Mouse (Mus musculus) stomach, embryonic 14.5 days (tissue): ENCODE data around the gene Gbgt1. TPM values are rescaled to one million over a fixed set of nuclear protein-coding genes. Genes with fewer than 3 reads are reported as not detected.
A peak's percentile ranks its signal among the peaks of the same experiment; 100 is the strongest.
"Not testable (repeated sequence)": the region's sequence is repeated elsewhere in the genome, so short reads cannot be mapped to it uniquely, and the experiment has no call there.

Experiments used
- ATAC-seq: fragments of 200-750 bp; cut with Nextera tagmentation; 2 replicates; pipeline ENCODE4 v1.8.0; 2017; ENCODE audit warnings: low read depth, moderate TSS enrichment; ENCODE audit not compliant: insufficient number of reproducible peaks, insufficient read depth, low FRiP score
- H3K27ac ChIP-seq: fragments of 300-500 bp; sonication (generic); 2 replicates; pipeline ENCODE4 v1.5.1; 2014; ENCODE audit warnings: mild to moderate bottlenecking, low read length, moderate library complexity, mixed read lengths
- H3K27me3 ChIP-seq: fragments of 300-500 bp; sonication (generic); 2 replicates; pipeline ENCODE4 v1.6.1; 2014; ENCODE audit warnings: low read length, control low read depth, mixed read lengths; ENCODE audit not compliant: control insufficient read depth, insufficient read depth
- H3K36me3 ChIP-seq: fragments of 300-500 bp; sonication (generic); 2 replicates; pipeline ENCODE4 v1.6.1; 2014; ENCODE audit warnings: mild to moderate bottlenecking, control low read depth, low read length, moderate library complexity, mixed read lengths; ENCODE audit not compliant: control insufficient read depth, insufficient read depth
- H3K4me1 ChIP-seq: fragments of 300-500 bp; sonication (generic); 2 replicates; pipeline ENCODE4 v1.6.1; 2014; ENCODE audit warnings: low read length, control low read depth, mixed read lengths; ENCODE audit not compliant: control insufficient read depth, insufficient read depth
- H3K4me2 ChIP-seq: fragments of 300-500 bp; sonication (generic); replicated peaks from 2 replicates; pipeline ENCODE4 v1.6.1; 2014; ENCODE audit warnings: low read depth, low read length, control low read depth
- H3K4me3 ChIP-seq: fragments of 300-500 bp; sonication (generic); 2 replicates; pipeline ENCODE4 v1.5.1; 2014; ENCODE audit warnings: low read depth, low read length, control low read depth
- H3K9ac ChIP-seq: fragments of 300-500 bp; sonication (generic); replicated peaks from 2 replicates; pipeline ENCODE4 v1.6.1; 2014; ENCODE audit warnings: low read depth, mild to moderate bottlenecking, control low read depth, low read length, moderate library complexity, mixed read lengths
- H3K9me3 ChIP-seq: fragments of 300-500 bp; sonication (generic); 2 replicates; pipeline ENCODE4 v1.6.1; 2016; ENCODE audit warnings: low read depth, low read length, control low read depth; ENCODE audit not compliant: control insufficient read depth
- WGBS: fragments of 180-500 bp; shearing (Covaris S2); extraction: QIAGEN DNeasy Blood & Tissue Kit; methylation state at CpG from one replicate; pipeline ENCODE4 v1.1.7; 2014; 5-methylcytosine and 5-hydroxymethylcytosine counted together
- polyA plus RNA-seq: library from polyadenylated mRNA; unstranded; fragments of >200 nt; fragmentation: Nextera tagmentation; extraction: Ambion mirVana; gene quantifications from 2 replicates; pipeline ENCODE4 v1.2.1, GENCODE M21; 2014

Gene Gbgt1
- polyA plus RNA-seq, 1 experiment from 2014 or later: 3.1 TPM

DNA sequence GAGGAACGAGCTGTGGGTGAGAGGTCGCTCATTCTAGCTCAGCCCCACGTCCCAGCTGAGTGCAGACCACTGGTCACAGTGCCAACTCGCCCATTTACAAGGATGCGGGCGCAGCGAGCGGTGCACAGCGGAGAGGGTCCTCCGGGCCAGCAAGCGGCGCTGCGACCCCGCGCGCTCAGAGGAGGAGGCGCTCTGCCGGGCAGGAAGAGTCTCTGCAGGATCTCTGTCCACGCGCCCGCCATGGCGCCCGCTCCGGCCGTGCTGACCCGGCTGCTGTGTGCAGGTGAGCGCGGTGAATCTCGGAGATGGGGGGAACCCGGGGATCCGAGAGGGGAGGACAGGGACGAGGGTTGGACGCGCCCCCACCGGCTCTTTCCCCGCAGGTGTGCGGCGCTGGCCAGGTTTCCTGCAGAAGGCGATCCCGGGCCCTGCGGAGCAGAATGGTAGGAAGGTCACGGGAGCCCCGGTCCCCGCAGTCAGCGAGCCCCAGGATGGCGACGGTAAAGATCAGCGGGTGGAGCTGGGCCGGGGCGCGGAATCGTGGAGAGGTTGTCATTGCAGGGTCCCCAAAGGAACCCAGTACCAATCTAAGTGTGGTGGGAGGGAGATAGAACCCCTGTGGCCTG is 28.7 kb upstream of the Gbgt1 start, which contains the start of gene Mrps2:
Gene Mrps2, plus strand, starts transcription at position 207 of the 626 bp plus-strand sequence.
- Histone ChIP-seq H3K9ac (peak within 1 kb of the TSS; percentile 95), H3K27me3 (no peaks in the 10 kb centered on the region), H3K4me3 (peak within 1 kb of the TSS; percentile 98), H3K9me3 (peaks cover 3% of the 10 kb centered on the region; the same call in 1 of the 2 replicates), H3K36me3 (peaks cover 24% of the 10 kb centered on the region), H3K4me1 (0 out of 2 replicates have a peak, but pooled peaks cover 9% of the 10 kb centered on the region), H3K4me2 (peak within 1 kb of the TSS; percentile 80), H3K27ac (no peak within 1 kb of the TSS; the same call in 1 of the 2 replicates)
- peak; percentile 90 for ATAC-seq
- WGBS: under 1% methylated on average over 52 of the region's 52 CpGs

DNA sequence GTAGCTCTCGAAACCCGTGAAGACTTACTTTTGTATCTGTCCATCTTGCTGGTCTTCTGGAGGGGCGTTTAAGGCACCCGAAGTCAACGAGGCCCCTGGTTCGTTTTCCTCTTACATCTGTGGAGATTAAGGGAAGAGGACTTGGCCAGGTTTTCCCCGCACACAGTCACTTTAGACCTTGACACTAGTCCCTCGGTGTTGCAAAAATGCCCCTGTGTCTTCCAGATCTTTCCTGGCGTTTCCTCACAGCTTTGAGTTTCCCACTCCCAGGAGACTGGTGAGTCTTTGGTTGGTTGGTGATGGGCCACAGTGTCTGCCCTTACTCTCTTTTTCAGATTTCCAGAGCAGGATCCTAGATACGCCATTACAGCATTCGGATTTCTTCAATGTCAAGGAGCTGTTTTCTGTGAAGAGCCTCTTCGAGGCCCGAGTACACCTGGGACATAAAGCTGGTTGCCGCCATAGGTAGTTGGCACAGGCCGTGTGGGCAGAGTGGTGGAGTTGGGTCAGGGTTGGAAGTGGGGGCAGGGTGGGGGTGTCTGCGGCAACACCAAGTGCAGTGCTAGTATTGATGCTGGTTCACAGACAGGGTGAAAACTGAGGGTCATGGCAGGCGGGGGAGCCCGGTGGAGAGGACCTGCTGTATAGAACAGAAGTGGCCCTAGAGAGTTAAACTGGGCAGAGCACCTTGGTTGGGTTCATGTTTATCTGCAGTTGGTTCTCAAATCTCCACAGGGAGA is 28.0 kb upstream of the Gbgt1 start:
- Histone ChIP-seq H3K9ac (peak overlapping the region; percentile 95), H3K9me3 (peaks cover 5% of the 10 kb centered on the region; the same call in 1 of the 2 replicates), H3K27ac (no peak overlapping the region; the same call in 1 of the 2 replicates), H3K4me1 (0 out of 2 replicates have a peak, but pooled peaks cover 9% of the 10 kb centered on the region), H3K36me3 (peaks cover 24% of the 10 kb centered on the region), H3K4me3 (peak overlapping the region; percentile 98), H3K4me2 (peak overlapping the region; percentile 80), H3K27me3 (no peaks in the 10 kb centered on the region)
- WGBS: 54% methylated on average over 18 of the region's 18 CpGs
- no peak for ATAC-seq

DNA sequence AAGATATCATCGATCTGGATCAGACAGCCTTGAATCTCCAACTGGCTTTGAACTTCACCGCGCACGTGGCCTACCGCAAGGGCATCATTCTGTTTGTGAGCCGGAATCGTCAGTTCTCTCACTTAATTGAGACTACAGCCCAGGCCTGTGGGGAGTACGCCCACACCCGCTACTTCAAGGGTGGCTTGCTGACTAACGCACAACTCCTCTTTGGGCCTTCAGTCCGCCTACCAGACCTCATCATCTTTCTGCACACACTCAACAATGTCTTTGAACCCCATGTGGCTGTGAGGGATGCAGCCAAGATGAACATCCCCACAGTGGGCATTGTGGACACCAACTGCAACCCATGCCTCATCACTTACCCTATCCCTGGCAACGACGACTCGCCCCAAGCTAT is 27.2 kb upstream of the Gbgt1 start:
- 0 out of 2 replicates have a peak, but pooled peaks cover 9% of the 10 kb centered on the region for H3K4me1 ChIP-seq
- H3K9ac ChIP-seq: no peak overlapping the region
- no peaks in the 10 kb centered on the region for H3K27me3 ChIP-seq
- WGBS: 95% methylated on average over 14 of the region's 14 CpGs
- H3K4me3 ChIP-seq: no peak overlapping the region
- H3K27ac ChIP-seq: no peak overlapping the region
- peaks cover 24% of the 10 kb centered on the region for H3K36me3 ChIP-seq
- H3K9me3 ChIP-seq: peaks cover 5% of the 10 kb centered on the region; the same call in 1 of the 2 replicates
- ATAC-seq: no peak
- no peak overlapping the region for H3K4me2 ChIP-seq

DNA sequence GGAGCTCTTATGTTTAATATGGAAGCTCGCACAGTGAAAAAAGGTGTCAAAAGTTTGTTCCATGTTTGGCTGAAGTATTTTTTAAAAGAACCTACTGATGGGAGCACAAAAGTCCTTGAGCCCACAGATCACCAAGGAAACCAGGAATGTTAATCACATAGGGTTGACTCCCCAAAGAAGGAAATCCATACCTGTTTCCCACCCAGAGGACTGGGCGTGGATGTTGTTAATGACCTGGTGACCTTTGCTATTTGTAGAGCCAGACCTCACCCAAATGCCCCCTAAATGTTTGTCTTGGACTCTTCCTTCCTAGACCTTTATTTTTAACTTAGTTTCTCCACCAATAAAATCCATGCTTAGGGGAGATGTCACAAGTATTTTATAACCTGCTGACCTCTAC is 26.1 kb upstream of the Gbgt1 start:
- H3K9ac ChIP-seq: no peak overlapping the region
- H3K4me1 ChIP-seq: 0 out of 2 replicates have a peak, but pooled peaks cover 9% of the 10 kb centered on the region
- no peak for ATAC-seq
- H3K27ac ChIP-seq: no peak overlapping the region
- H3K27me3 ChIP-seq: no peaks in the 10 kb centered on the region
- no peak overlapping the region for H3K4me3 ChIP-seq
- peaks cover 24% of the 10 kb centered on the region for H3K36me3 ChIP-seq
- H3K9me3 ChIP-seq: peaks cover 5% of the 10 kb centered on the region; the same call in 1 of the 2 replicates
- H3K4me2 ChIP-seq: no peak overlapping the region
- 88% methylated on average over 2 of the region's 2 CpGs for WGBS

DNA sequence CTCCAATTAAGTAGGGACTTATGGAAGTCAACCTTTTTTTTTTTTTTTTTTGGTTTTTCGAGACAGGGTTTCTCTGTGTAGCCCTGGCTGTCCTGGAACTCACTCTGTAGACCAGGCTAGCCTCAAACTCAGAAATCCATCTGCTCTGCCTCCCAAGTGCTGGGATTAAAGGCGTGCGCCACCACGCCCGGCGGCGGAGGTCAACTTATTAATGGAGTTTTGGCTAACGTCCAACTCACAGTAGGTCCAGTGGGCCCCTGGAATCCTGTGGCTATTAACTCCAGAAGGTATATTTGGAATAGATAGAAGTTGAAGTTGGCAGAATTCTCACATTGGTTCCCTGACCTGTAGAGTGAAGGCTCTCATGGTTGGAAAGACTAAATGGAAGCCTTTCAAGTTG is 24.7 kb upstream of the Gbgt1 start:
- H3K36me3 ChIP-seq: peaks cover 24% of the 10 kb centered on the region
- not testable (repeated sequence) for H3K4me2 ChIP-seq, H3K27me3 ChIP-seq, H3K27ac ChIP-seq, H3K4me3 ChIP-seq, H3K9ac ChIP-seq, H3K4me1 ChIP-seq, H3K9me3 ChIP-seq, ATAC-seq
- WGBS: 95% methylated on average over 8 of the region's 8 CpGs

DNA sequence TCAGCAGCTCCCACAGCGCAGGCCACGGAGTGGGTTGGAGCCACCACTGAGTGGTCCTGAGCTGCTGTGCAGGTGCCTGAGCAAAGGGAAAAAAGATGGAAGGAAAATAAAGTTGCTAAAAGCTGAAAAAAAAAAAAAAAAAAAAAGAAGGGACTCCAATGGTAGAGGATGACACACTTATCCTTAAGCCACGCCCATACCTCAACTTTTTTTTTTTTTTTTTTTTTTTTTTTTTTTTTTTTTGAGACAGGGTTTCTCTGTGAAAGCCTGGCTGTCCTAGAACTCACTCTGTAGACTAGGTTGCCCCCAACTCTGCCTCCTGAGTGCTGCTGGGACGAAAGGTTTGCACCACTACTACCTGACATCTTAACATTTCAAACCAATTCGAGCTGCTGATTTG is 18.7 kb upstream of the Gbgt1 start:
- not testable (repeated sequence) for H3K4me2 ChIP-seq, H3K27ac ChIP-seq, H3K36me3 ChIP-seq, ATAC-seq, H3K9me3 ChIP-seq, H3K4me1 ChIP-seq, H3K27me3 ChIP-seq, H3K4me3 ChIP-seq, H3K9ac ChIP-seq
- 90% methylated on average over 5 of the region's 5 CpGs for WGBS

DNA sequence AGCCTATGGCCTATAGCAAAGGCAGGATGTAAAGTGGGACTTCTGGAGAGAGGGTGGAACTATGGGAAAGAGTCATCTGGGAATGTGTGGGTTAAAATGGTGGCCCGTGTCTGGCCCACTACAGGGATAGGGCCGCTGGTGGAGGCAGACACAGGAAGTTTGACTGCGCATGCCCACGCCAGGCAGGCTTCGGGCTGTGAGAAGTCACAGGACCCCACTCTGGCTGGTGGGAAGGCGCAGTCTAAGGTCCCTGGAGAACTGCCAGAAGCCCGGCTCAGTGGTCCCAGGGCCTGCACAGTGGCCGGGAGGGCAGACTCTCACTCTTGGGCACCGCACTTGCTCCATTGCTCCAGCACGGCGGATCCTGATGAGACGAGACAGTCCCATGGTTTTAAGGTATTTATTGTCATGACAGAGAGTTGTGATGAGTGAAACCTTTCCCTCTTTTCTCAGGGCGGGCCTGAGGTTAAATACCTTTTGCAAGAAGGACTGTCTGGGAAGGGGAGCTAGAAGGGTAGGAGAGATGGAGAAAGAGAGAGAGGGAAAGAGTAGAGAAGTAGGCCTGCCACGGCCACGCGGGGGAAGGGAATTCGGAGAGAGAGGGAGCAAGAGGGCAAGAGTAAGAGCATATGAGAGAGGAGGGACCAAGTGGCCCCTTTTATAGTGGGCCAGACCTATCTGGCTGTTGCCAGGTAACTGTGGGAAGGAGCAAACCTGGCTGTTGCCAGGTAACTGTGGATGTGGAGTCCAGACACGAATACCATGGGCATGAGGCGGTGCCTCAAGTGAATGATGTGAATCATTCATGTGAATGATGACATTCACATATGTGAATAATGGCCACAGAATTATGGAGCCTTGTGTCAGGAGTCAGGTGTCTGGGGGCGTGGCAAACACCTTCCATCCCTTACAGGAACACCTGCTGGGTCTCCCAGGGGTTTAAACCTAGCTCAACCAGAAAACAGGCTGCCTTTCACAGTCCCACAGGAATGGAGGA is 17.2 kb upstream of the Gbgt1 start:
- H3K36me3 ChIP-seq: no peaks in the 10 kb centered on the region
- no peaks in the 10 kb centered on the region for H3K9me3 ChIP-seq
- 0 out of 2 replicates have a peak, but pooled peaks cover 3% of the 10 kb centered on the region for H3K4me1 ChIP-seq
- 67% methylated on average over 20 of the region's 20 CpGs for WGBS
- no peak overlapping the region for H3K9ac ChIP-seq
- no peak for ATAC-seq
- H3K27ac ChIP-seq: no peak overlapping the region; the same call in 1 of the 2 replicates
- no peak overlapping the region for H3K4me3 ChIP-seq
- H3K4me2 ChIP-seq: 0 out of 2 replicates have a peak overlapping the region, but pooled peaks have one; percentile 20
- no peaks in the 10 kb centered on the region for H3K27me3 ChIP-seq

DNA sequence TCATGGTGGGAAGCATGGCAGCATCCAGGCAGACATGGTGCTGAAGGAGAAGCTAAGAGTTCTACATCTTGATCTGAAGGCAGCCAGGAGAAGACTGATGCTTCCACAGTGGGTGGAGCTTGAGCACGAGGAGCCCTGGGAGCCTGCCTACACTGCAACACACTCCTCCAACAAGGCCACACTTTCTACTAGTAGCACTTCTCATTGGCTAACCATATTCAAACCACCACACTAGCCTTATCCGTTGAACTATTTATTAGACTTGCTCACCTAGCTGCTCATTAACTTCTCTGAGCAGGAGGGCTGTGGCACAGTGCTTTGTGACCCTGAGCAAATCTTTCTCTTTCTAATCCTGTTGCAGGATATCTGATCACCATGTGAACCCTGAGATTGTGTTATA is 12.8 kb upstream of the Gbgt1 start:
- WGBS: 47% methylated on average over 2 of the region's 2 CpGs
- H3K4me2 ChIP-seq: no peak overlapping the region
- H3K9me3 ChIP-seq: no peaks in the 10 kb centered on the region
- H3K27ac ChIP-seq: no peak overlapping the region
- H3K4me3 ChIP-seq: no peak overlapping the region
- 0 out of 2 replicates have a peak, but pooled peaks cover 3% of the 10 kb centered on the region for H3K4me1 ChIP-seq
- no peaks in the 10 kb centered on the region for H3K27me3 ChIP-seq
- H3K36me3 ChIP-seq: no peaks in the 10 kb centered on the region
- H3K9ac ChIP-seq: no peak overlapping the region
- no peak for ATAC-seq
